Mouse (Mus musculus): ENCODE results near the gene Rad51b. TPM values are rescaled to one million over a fixed set of nuclear protein-coding genes. Genes with fewer than 3 reads are reported as not detected.

Rad51b gene
- polyA plus RNA-seq, 1 experiment from 2014 or later, result 8.0 TPM

DNA sequence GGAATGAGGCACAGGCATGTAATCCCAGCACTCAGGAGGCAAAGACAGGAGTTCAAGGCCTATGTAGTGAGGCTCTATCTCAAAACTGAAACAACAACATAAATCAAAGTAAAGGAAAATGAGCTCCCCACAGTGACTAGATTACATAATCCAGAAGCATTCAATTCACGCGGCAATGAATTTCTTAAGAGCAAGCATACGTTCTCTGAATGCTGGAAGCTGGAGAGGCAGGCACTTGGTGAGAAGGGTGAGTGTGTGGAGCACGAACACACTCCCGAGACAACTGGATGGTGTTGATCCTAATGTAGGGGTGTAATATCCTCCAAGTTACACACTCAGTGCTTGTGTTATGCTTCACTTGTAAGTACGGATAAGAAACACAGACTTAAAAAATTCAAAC, 120.3 kb downstream of the Rad51b start:
- 76% methylated on average over 6 of the region's 6 CpGs for WGBS
- DNase-seq (ENCODE audit: low spot score), result no peak
- no peaks in the 10 kb centered on the region for H3K9me3 ChIP-seq (ENCODE audit: control insufficient read depth, low read length)

GRCm38 (mm10) chr12:79420605-79421004, 123.5 kb downstream of the Rad51b start:
- Histone ChIP-seq H3K4me1 (replicated peaks; ENCODE audit: control insufficient read depth, insufficient read depth, low read length) (no peaks in the 10 kb centered on the region), H3K4me3 (ENCODE audit: low read depth, low read length) (no peak overlapping the region), H3K27me3 (ENCODE audit: control insufficient read depth, insufficient read depth, low read length) (no peaks in the 10 kb centered on the region), H3K36me3 (ENCODE audit: control insufficient read depth, insufficient read depth, low read length) (no peaks in the 10 kb centered on the region), H3K9ac (ENCODE audit: low read length) (no peak overlapping the region), H3K27ac (ENCODE audit: low read depth, low read length) (no peak overlapping the region), H3K9me3 (ENCODE audit: control insufficient read depth, low read length) (no peaks in the 10 kb centered on the region; the same call in 1 of the 2 replicates), H3K4me2 (ENCODE audit: low read depth, low read length, severe bottlenecking) (no peak overlapping the region)
- WGBS, result 20% methylated on average over 6 of the region's 6 CpGs
- DNase-seq (ENCODE audit: low spot score) (no peak), ATAC-seq (replicated peaks; ENCODE audit: low FRiP score) (no peak)

More for the DNA sequence above, 120.3 kb downstream of the Rad51b start:
- Histone ChIP-seq H3K9ac (ENCODE audit: low read length) (no peak overlapping the region), H3K4me1 (replicated peaks; ENCODE audit: control insufficient read depth, insufficient read depth, low read length) (no peaks in the 10 kb centered on the region), H3K4me3 (ENCODE audit: low read depth, low read length) (no peak overlapping the region), H3K4me2 (ENCODE audit: low read depth, low read length, severe bottlenecking) (no peak overlapping the region), H3K27ac (ENCODE audit: low read depth, low read length) (no peak overlapping the region), H3K27me3 (ENCODE audit: control insufficient read depth, insufficient read depth, low read length) (no peaks in the 10 kb centered on the region), H3K36me3 (ENCODE audit: control insufficient read depth, insufficient read depth, low read length) (no peaks in the 10 kb centered on the region)
- ATAC-seq (replicated peaks; ENCODE audit: low FRiP score), result no peak

DNA sequence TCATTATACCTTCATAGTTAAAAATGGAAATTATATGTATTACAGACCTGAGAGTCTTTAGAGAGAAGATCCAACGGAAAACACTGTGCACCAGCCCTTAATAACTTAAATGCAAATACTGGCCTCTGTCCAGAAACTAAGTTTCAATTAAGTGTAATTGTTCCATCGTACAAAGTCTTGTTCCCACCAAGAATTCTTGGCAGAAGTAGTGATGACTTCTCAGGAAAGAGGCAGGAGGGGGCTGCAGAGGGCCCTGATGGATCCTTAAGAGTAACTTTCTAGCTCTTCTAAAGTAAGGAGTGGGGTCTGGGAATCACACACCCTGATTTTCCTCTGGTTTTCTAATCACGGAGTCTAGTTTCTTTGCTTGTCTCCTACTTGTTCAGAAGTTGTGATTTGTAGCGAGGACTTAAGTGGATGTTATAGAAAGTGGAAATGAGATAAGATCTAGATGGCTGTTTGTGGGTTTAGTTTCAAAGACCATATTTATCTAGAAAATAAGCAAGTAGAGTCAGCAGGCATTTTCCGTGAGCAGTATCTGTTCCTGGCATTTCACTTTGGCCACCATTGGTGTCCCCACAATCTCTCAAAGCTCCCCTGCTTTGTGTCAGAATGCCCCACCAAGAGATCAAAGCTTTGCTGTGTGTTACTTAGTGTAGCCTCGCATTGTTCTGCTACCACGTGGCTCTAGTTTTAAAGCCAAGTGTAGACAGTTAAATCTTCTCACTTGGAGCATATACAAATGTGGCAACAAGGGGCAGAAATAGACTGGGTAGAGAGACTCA, 132.6 kb downstream of the Rad51b start:
- Histone ChIP-seq H3K4me1 (replicated peaks; ENCODE audit: control insufficient read depth, insufficient read depth, low read length) (peaks cover 6% of the 10 kb centered on the region; the same call in 1 of the 2 replicates), H3K9me3 (ENCODE audit: control insufficient read depth, low read length) (no peaks in the 10 kb centered on the region; the same call in 1 of the 2 replicates), H3K4me3 (ENCODE audit: low read depth, low read length) (no peak overlapping the region), H3K27me3 (ENCODE audit: control insufficient read depth, insufficient read depth, low read length) (no peaks in the 10 kb centered on the region), H3K9ac (ENCODE audit: low read length) (no peak overlapping the region), H3K27ac (ENCODE audit: low read depth, low read length) (no peak overlapping the region), H3K4me2 (ENCODE audit: low read depth, low read length, severe bottlenecking) (no peak overlapping the region), H3K36me3 (ENCODE audit: control insufficient read depth, insufficient read depth, low read length) (no peaks in the 10 kb centered on the region)
- 70% methylated on average over 7 of the region's 7 CpGs for WGBS
- ATAC-seq (replicated peaks; ENCODE audit: low FRiP score) (no peak), DNase-seq (ENCODE audit: low spot score) (no peak)

GRCm38 (mm10) chr12:79431138-79431537, 134.1 kb downstream of the Rad51b start:
- no peak for DNase-seq (ENCODE audit: low spot score)
- no peak for ATAC-seq (replicated peaks; ENCODE audit: low FRiP score)
- Histone ChIP-seq H3K36me3 (ENCODE audit: control insufficient read depth, insufficient read depth, low read length) (no peaks in the 10 kb centered on the region), H3K9me3 (ENCODE audit: control insufficient read depth, low read length) (no peaks in the 10 kb centered on the region), H3K9ac (ENCODE audit: low read length) (no peak overlapping the region), H3K27ac (ENCODE audit: low read depth, low read length) (no peak overlapping the region), H3K4me2 (ENCODE audit: low read depth, low read length, severe bottlenecking) (no peak overlapping the region), H3K4me3 (ENCODE audit: low read depth, low read length) (no peak overlapping the region), H3K4me1 (replicated peaks; ENCODE audit: control insufficient read depth, insufficient read depth, low read length) (peaks cover 10% of the 10 kb centered on the region; the same call in 1 of the 2 replicates), H3K27me3 (ENCODE audit: control insufficient read depth, insufficient read depth, low read length) (no peaks in the 10 kb centered on the region)
- 69% methylated on average over 4 of the region's 4 CpGs for WGBS

GRCm38 (mm10) chr12:79433724-79434442, 136.8 kb downstream of the Rad51b start:
- no peaks in the 10 kb centered on the region for H3K36me3 ChIP-seq (ENCODE audit: control insufficient read depth, insufficient read depth, low read length)
- H3K4me3 ChIP-seq (ENCODE audit: low read depth, low read length), result no peak overlapping the region
- no peak overlapping the region for H3K4me2 ChIP-seq (ENCODE audit: low read depth, low read length, severe bottlenecking)
- WGBS, result 27% methylated on average over 7 of the region's 7 CpGs
- no peak for ATAC-seq (replicated peaks; ENCODE audit: low FRiP score)
- no peak overlapping the region for H3K9ac ChIP-seq (ENCODE audit: low read length)
- no peaks in the 10 kb centered on the region for H3K27me3 ChIP-seq (ENCODE audit: control insufficient read depth, insufficient read depth, low read length)
- no peak for DNase-seq (ENCODE audit: low spot score)
- H3K4me1 ChIP-seq (replicated peaks; ENCODE audit: control insufficient read depth, insufficient read depth, low read length), result peaks cover 10% of the 10 kb centered on the region; the same call in 1 of the 2 replicates
- H3K9me3 ChIP-seq (ENCODE audit: control insufficient read depth, low read length), result no peaks in the 10 kb centered on the region
- H3K27ac ChIP-seq (ENCODE audit: low read depth, low read length), result no peak overlapping the region

DNA sequence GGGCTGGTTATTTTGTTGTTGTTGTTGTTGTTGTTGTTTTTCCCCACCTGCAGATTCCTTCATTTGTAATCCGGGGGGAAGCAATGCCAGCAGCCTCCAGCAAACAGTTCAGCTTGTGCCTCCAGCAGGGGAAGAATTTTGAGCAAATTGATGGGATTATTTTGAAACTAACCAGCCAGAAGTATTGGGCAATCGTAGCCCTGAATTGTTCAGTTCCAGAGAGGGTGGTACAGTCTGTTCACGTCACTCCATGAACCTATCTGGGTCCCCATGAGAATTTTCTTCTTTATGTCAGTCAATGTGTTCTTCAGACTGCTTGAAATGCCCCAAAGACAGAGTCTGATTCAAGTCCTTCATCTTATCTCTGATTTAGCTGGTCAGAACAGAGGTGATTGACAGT, 138.4 kb downstream of the Rad51b start:
- ATAC-seq (replicated peaks; ENCODE audit: low FRiP score) (no peak), DNase-seq (ENCODE audit: low spot score) (no peak)
- H3K27ac ChIP-seq (ENCODE audit: low read depth, low read length), result no peak overlapping the region
- H3K4me1 ChIP-seq (replicated peaks; ENCODE audit: control insufficient read depth, insufficient read depth, low read length), result peaks cover 10% of the 10 kb centered on the region; the same call in 1 of the 2 replicates
- H3K4me3 ChIP-seq (ENCODE audit: low read depth, low read length), result no peak overlapping the region
- no peak overlapping the region for H3K9ac ChIP-seq (ENCODE audit: low read length)
- no peak overlapping the region for H3K4me2 ChIP-seq (ENCODE audit: low read depth, low read length, severe bottlenecking)
- H3K27me3 ChIP-seq (ENCODE audit: control insufficient read depth, insufficient read depth, low read length), result no peaks in the 10 kb centered on the region
- no peaks in the 10 kb centered on the region for H3K36me3 ChIP-seq (ENCODE audit: control insufficient read depth, insufficient read depth, low read length)
- 70% methylated on average over 3 of the region's 3 CpGs for WGBS
- H3K9me3 ChIP-seq (ENCODE audit: control insufficient read depth, low read length), result no peaks in the 10 kb centered on the region

GRCm38 (mm10) chr12:79436035-79436434, 139.0 kb downstream of the Rad51b start:
- peaks cover 10% of the 10 kb centered on the region; the same call in 1 of the 2 replicates for H3K4me1 ChIP-seq (replicated peaks; ENCODE audit: control insufficient read depth, insufficient read depth, low read length)
- H3K4me3 ChIP-seq (ENCODE audit: low read depth, low read length), result no peak overlapping the region
- no peaks in the 10 kb centered on the region for H3K36me3 ChIP-seq (ENCODE audit: control insufficient read depth, insufficient read depth, low read length)
- H3K9ac ChIP-seq (ENCODE audit: low read length), result no peak overlapping the region
- no peak overlapping the region for H3K27ac ChIP-seq (ENCODE audit: low read depth, low read length)
- DNase-seq (ENCODE audit: low spot score) (no peak), ATAC-seq (replicated peaks; ENCODE audit: low FRiP score) (no peak)
- no peak overlapping the region for H3K4me2 ChIP-seq (ENCODE audit: low read depth, low read length, severe bottlenecking)
- H3K9me3 ChIP-seq (ENCODE audit: control insufficient read depth, low read length), result no peaks in the 10 kb centered on the region
- no peaks in the 10 kb centered on the region for H3K27me3 ChIP-seq (ENCODE audit: control insufficient read depth, insufficient read depth, low read length)
- 40% methylated on average over 8 of the region's 8 CpGs for WGBS

GRCm38 (mm10) chr12:79436892-79437291, 139.8 kb downstream of the Rad51b start:
- DNase-seq (ENCODE audit: low spot score) (no peak), ATAC-seq (replicated peaks; ENCODE audit: low FRiP score) (no peak)
- 76% methylated on average over 4 of the region's 4 CpGs for WGBS
- H3K27ac ChIP-seq (ENCODE audit: low read depth, low read length), result no peak overlapping the region
- H3K4me1 ChIP-seq (replicated peaks; ENCODE audit: control insufficient read depth, insufficient read depth, low read length), result peaks cover 10% of the 10 kb centered on the region; the same call in 1 of the 2 replicates
- no peaks in the 10 kb centered on the region for H3K9me3 ChIP-seq (ENCODE audit: control insufficient read depth, low read length)
- no peak overlapping the region for H3K4me2 ChIP-seq (ENCODE audit: low read depth, low read length, severe bottlenecking)
- H3K27me3 ChIP-seq (ENCODE audit: control insufficient read depth, insufficient read depth, low read length), result no peaks in the 10 kb centered on the region
- H3K36me3 ChIP-seq (ENCODE audit: control insufficient read depth, insufficient read depth, low read length), result no peaks in the 10 kb centered on the region
- no peak overlapping the region for H3K9ac ChIP-seq (ENCODE audit: low read length)
- H3K4me3 ChIP-seq (ENCODE audit: low read depth, low read length), result no peak overlapping the region
